Comparison of ENCODE assay signal across 7 mouse cellular contexts in the genomic region with DNA sequence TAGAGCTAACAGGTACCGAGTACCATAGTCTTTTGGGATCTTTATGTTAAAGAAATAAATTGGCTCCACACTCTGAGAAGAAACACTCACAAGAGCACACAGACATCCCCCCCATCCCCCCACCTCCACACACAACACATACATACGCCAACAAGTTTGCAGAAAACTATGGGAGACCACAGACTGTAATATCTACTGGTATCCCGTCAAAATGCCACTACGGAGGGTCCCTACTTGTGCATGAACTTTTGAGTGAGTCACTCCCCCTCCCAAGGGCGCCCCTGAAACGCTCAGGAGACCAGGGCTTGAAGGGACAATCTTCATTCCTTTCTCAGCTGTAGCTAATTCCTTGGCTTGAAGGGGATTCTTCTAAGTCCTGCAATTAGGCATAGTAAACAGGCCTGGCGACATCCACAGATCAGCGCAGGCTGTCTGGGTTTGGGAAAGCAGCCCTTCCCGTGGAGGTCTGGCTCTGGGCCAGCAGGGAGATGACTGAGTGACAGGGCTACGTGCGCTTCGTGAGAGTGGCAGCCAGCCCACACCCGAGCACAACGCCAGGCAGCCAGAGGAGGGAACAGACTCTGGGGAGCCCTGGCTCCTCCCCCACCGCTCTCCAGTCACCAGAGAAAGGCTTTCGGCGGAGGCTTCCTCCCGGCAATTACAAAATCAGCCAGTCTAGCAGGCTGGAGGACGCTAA. TPM values are rescaled to one million over a fixed set of nuclear protein-coding genes. Genes with fewer than 3 reads are reported as not detected.
A peak's percentile ranks its signal among the peaks of the same experiment; 100 is the strongest.
DNase-seq lines count a peak whose midpoint lies in the region; ATAC-seq lines count a peak whose summit lies in the region.

No protein-coding gene starts in this region.

- no peaks in the 10 kb centered on the region for H3K36me3 ChIP-seq in embryonic facial prominence, embryonic 11.5 days (replicated peaks; ENCODE audit: control insufficient read depth, insufficient read depth, low read depth, low read length)
- no peaks in the 10 kb centered on the region for H3K36me3 ChIP-seq in limb, embryonic 10.5 days
- H3K36me3 ChIP-seq in midbrain, embryonic 11.5 days (ENCODE audit: control insufficient read depth, insufficient read depth, low read length), result no peaks in the 10 kb centered on the region

- peak overlapping the region; percentile 66 for H3K27ac ChIP-seq in embryonic facial prominence, embryonic 11.5 days (replicated peaks; ENCODE audit: low read depth, low read length)
- H3K27ac ChIP-seq in limb, embryonic 10.5 days, result peak overlapping the region; percentile 77
- peak overlapping the region; percentile 41 for H3K27ac ChIP-seq in midbrain, embryonic 11.5 days (ENCODE audit: low read depth, low read length)

- peaks cover 3% of the 10 kb centered on the region for H3K4me1 ChIP-seq in embryonic facial prominence, embryonic 11.5 days (ENCODE audit: control insufficient read depth, insufficient read depth, low read length)
- H3K4me1 ChIP-seq in limb, embryonic 10.5 days, result peaks cover 52% of the 10 kb centered on the region
- H3K4me1 ChIP-seq in midbrain, embryonic 11.5 days (ENCODE audit: control insufficient read depth, insufficient read depth, low read length), result peaks cover 25% of the 10 kb centered on the region

- no peak overlapping the region; the same call in 1 of the 2 replicates for H3K4me3 ChIP-seq in embryonic facial prominence, embryonic 11.5 days (ENCODE audit: low read depth, low read length)
- H3K4me3 ChIP-seq in limb, embryonic 10.5 days, result peak overlapping the region; percentile 44
- peak overlapping the region; percentile 2; the same call in 1 of the 2 replicates for H3K4me3 ChIP-seq in midbrain, embryonic 11.5 days (ENCODE audit: low read depth, low read length)

- H3K4me2 ChIP-seq in embryonic facial prominence, embryonic 11.5 days (ENCODE audit: low read depth, low read length), result peak overlapping the region; percentile 54
- peak overlapping the region; percentile 38 for H3K4me2 ChIP-seq in midbrain, embryonic 11.5 days

- no peaks in the 10 kb centered on the region for H3K27me3 ChIP-seq in embryonic facial prominence, embryonic 11.5 days (ENCODE audit: control insufficient read depth, insufficient read depth, low read length)
- H3K27me3 ChIP-seq in limb, embryonic 10.5 days (ENCODE audit: low read depth, poor library complexity, severe bottlenecking), result peaks cover 10% of the 10 kb centered on the region
- H3K27me3 ChIP-seq in midbrain, embryonic 11.5 days (ENCODE audit: control insufficient read depth, insufficient read depth, low read length), result no peaks in the 10 kb centered on the region

- peak; percentile 92 for DNase-seq in adrenal gland, postnatal 25 days
- DNase-seq in embryonic facial prominence, embryonic 11.5 days (ENCODE audit: low spot score), result peak; percentile 95
- DNase-seq in heart, adult 18-20 months, result peak; percentile 95 to 96
- DNase-seq in kidney, adult 11 months, result peak; percentile 86
- DNase-seq in limb, embryonic 10.5 days (ENCODE audit: low spot score), result peak; percentile 86
- peak; percentile 98 for DNase-seq in midbrain, embryonic 11.5 days (ENCODE audit: low spot score, missing footprints)
- peak; percentile 85 for DNase-seq in skeletal muscle tissue, adult 2 months (ENCODE audit: low read depth, low spot score)

- WGBS in embryonic facial prominence, embryonic 11.5 days, result 2% methylated on average over 19 of the region's 19 CpGs
- WGBS in limb, embryonic 10.5 days, result 4% methylated on average over 19 of the region's 19 CpGs
- WGBS in midbrain, embryonic 11.5 days, result 4% methylated on average over 19 of the region's 19 CpGs

- peak overlapping the region; percentile 35 for H3K9ac ChIP-seq in embryonic facial prominence, embryonic 11.5 days (replicated peaks; ENCODE audit: low read length)
- peak overlapping the region; percentile 32; the same call in 1 of the 2 replicates for H3K9ac ChIP-seq in midbrain, embryonic 11.5 days (ENCODE audit: low read length)

- ATAC-seq in embryonic facial prominence, embryonic 11.5 days (replicated peaks; ENCODE audit: insufficient number of reproducible peaks, low FRiP score, low TSS enrichment, low read depth), result peak; percentile 97
- peak; percentile 98 for ATAC-seq in midbrain, embryonic 11.5 days (ENCODE audit: low FRiP score)

- no peaks in the 10 kb centered on the region for H3K9me3 ChIP-seq in embryonic facial prominence, embryonic 11.5 days (replicated peaks; ENCODE audit: control insufficient read depth, low read length)
- no peaks in the 10 kb centered on the region for H3K9me3 ChIP-seq in limb, embryonic 10.5 days (replicated peaks)
- no peaks in the 10 kb centered on the region for H3K9me3 ChIP-seq in midbrain, embryonic 11.5 days (ENCODE audit: control insufficient read depth, low read length)

RNA-seq across cellular contexts. Expression of a gene that starts 11.9 kb away (rescaled TPM):
- 3.5 and 4.0 TPM in 2 replicates for total RNA-seq in adrenal gland, postnatal 25 days (2021)
- polyA plus RNA-seq in embryonic facial prominence, embryonic 11.5 days (2014; fragmentation: Nextera tagmentation; extraction: Ambion mirVana), result 5.8 TPM in 2 replicates
- 10 to 100 TPM; 63.6 to 77.8 TPM for total RNA-seq in heart, adult 18-20 months (2021)
- polyA plus RNA-seq in limb, embryonic 10.5 days (2016; fragmentation: Nextera tagmentation; extraction: Ambion mirVana), result 2.8 and 2.9 TPM in 2 replicates
- polyA plus RNA-seq in midbrain, embryonic 11.5 days (2014; fragmentation: Nextera tagmentation; extraction: Ambion mirVana), result 3.7 and 3.8 TPM in 2 replicates
